Mouse (Mus musculus): ENCODE results near the gene Timp2. TPM values are rescaled to one million over a fixed set of nuclear protein-coding genes. Genes with fewer than 3 reads are reported as not detected.
"Not testable (repeated sequence)": the region's sequence is repeated elsewhere in the genome, so short reads cannot be mapped to it uniquely, and the experiment has no call there.

Gene Timp2
- polyA plus RNA-seq (2016; fragmentation: Nextera tagmentation; extraction: Ambion mirVana): 28.6 and 36.3 TPM in 2 replicates

- Histone ChIP-seq H3K4me3 (peak within 1 kb of the TSS; percentile 75), H3K27me3 (ENCODE audit: insufficient read depth, poor library complexity, severe bottlenecking) (peaks cover 6% of the 10 kb centered on the region), H3K9me3 (no peaks in the 10 kb centered on the region), H3K36me3 (0 out of 2 replicates have a peak, but pooled peaks cover 5% of the 10 kb centered on the region), H3K4me1 (replicated peaks) (peaks cover 36% of the 10 kb centered on the region), H3K27ac (peak within 1 kb of the TSS; percentile 96)
- WGBS: 26% methylated on average over 6 of the region's 6 CpGs
- no peak for DNase-seq (ENCODE audit: low spot score)
Observed at GRCm38 (mm10) chr11:118355640-118356039, at the start of gene Timp2. Gene Timp2, minus strand, starts transcription at chr11:118355740.

DNA sequence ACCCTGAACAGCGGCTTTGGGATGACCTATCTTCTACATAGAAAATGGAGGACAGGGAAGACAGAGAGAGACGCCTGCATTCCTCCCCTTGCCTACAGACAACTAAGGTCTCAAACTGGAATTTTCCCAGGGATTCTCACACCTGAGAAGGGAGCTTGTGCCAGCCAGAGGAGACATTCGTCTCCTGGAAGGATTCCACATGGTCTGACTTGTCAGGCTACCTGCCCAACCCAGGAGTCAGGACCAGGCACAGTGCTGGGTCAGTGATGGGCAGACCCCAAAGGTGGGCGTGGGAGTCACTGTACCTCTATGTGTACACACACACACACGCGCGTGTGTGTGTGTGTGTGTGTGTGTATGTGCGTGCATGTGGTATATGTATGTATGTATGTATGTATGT lies 49.8 kb upstream of the Timp2 start:
- H3K4me3 ChIP-seq: no peak overlapping the region
- no peak for DNase-seq (ENCODE audit: low spot score)
- 96% methylated on average over 8 of the region's 8 CpGs for WGBS
- no peaks in the 10 kb centered on the region for H3K27me3 ChIP-seq (ENCODE audit: insufficient read depth, poor library complexity, severe bottlenecking)
- H3K27ac ChIP-seq: no peak overlapping the region
- H3K36me3 ChIP-seq: peaks cover 54% of the 10 kb centered on the region
- H3K4me1 ChIP-seq (replicated peaks): peaks cover 41% of the 10 kb centered on the region
- no peaks in the 10 kb centered on the region for H3K9me3 ChIP-seq

GRCm38 (mm10) chr11:118403951-118404899 lies 48.7 kb upstream of the Timp2 start:
- H3K36me3 ChIP-seq: peaks cover 43% of the 10 kb centered on the region
- no peak overlapping the region; the same call in 1 of the 2 replicates for H3K27ac ChIP-seq
- H3K4me1 ChIP-seq (replicated peaks): peaks cover 44% of the 10 kb centered on the region
- no peaks in the 10 kb centered on the region for H3K27me3 ChIP-seq (ENCODE audit: insufficient read depth, poor library complexity, severe bottlenecking)
- WGBS: 62% methylated on average over 6 of the region's 6 CpGs
- no peak for DNase-seq (ENCODE audit: low spot score)
- H3K4me3 ChIP-seq: no peak overlapping the region
- no peaks in the 10 kb centered on the region for H3K9me3 ChIP-seq

GRCm38 (mm10) chr11:118403183-118403582 lies 47.6 kb upstream of the Timp2 start:
- H3K4me3 ChIP-seq: no peak overlapping the region
- H3K4me1 ChIP-seq (replicated peaks): peaks cover 44% of the 10 kb centered on the region
- H3K27me3 ChIP-seq (ENCODE audit: insufficient read depth, poor library complexity, severe bottlenecking): no peaks in the 10 kb centered on the region
- no peak overlapping the region for H3K27ac ChIP-seq
- DNase-seq (ENCODE audit: low spot score): no peak
- WGBS: 88% methylated on average over 2 of the region's 2 CpGs
- H3K36me3 ChIP-seq: peaks cover 33% of the 10 kb centered on the region
- H3K9me3 ChIP-seq: no peaks in the 10 kb centered on the region

DNA sequence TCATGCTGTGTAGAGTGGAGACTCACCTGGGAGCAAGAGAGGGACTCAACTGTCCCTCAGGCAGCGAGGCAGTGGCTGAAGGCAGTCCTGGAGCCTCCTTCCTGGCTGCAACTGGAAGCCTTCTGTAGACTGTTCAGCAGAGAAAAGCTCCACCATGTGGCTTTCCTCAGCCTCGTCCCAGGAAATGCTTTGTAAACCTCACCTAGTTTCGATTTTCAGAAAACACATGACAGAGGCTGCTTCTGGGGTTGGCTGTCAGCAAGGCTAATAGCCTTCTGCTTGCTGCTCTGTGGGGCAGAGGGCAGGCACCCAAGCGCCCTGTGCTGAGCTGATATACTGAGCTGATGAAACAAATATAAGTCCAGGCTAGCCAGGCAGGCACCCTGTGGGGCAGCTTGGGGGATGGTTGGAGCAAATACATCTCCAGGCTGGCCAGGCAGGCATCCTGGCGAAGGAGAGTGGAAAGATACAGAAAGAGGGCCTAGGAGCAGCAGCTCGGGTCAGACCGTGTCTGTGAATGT lies 46.3 kb upstream of the Timp2 start, which contains the start of gene Lgals3bp:
Gene Lgals3bp (minus strand): TSS at position 333 of the 521 bp plus-strand sequence.
- H3K9me3 ChIP-seq: no peaks in the 10 kb centered on the region
- DNase-seq (ENCODE audit: low spot score): peak; percentile 18
- peak within 1 kb of the TSS; percentile 30 for H3K27ac ChIP-seq
- WGBS: 58% methylated on average over 7 of the region's 7 CpGs
- H3K36me3 ChIP-seq: peaks cover 19% of the 10 kb centered on the region
- H3K4me1 ChIP-seq (replicated peaks): peaks cover 39% of the 10 kb centered on the region
- H3K27me3 ChIP-seq (ENCODE audit: insufficient read depth, poor library complexity, severe bottlenecking): no peaks in the 10 kb centered on the region
- H3K4me3 ChIP-seq: no peak within 1 kb of the TSS

- no peak for DNase-seq (ENCODE audit: low spot score)
- no peaks in the 10 kb centered on the region for H3K27me3 ChIP-seq (ENCODE audit: insufficient read depth, poor library complexity, severe bottlenecking)
- WGBS: 91% methylated on average over 4 of the region's 4 CpGs
- H3K4me3 ChIP-seq: no peak overlapping the region
- H3K36me3 ChIP-seq: peaks cover 13% of the 10 kb centered on the region
- H3K27ac ChIP-seq: peak overlapping the region; percentile 30
- peaks cover 34% of the 10 kb centered on the region for H3K4me1 ChIP-seq (replicated peaks)
- H3K9me3 ChIP-seq: no peaks in the 10 kb centered on the region
Observed at GRCm38 (mm10) chr11:118401195-118401594, 45.7 kb upstream of the Timp2 start.

GRCm38 (mm10) chr11:118400566-118400936 lies 45.0 kb upstream of the Timp2 start:
- 50% methylated on average over 6 of the region's 6 CpGs for WGBS
- Histone ChIP-seq H3K4me1 (replicated peaks) (peaks cover 29% of the 10 kb centered on the region), H3K27me3 (ENCODE audit: insufficient read depth, poor library complexity, severe bottlenecking) (no peaks in the 10 kb centered on the region), H3K4me3 (no peak overlapping the region), H3K27ac (peak overlapping the region; percentile 24; the same call in 1 of the 2 replicates), H3K36me3 (peaks cover 6% of the 10 kb centered on the region), H3K9me3 (no peaks in the 10 kb centered on the region)
- DNase-seq (ENCODE audit: low spot score): no peak

DNA sequence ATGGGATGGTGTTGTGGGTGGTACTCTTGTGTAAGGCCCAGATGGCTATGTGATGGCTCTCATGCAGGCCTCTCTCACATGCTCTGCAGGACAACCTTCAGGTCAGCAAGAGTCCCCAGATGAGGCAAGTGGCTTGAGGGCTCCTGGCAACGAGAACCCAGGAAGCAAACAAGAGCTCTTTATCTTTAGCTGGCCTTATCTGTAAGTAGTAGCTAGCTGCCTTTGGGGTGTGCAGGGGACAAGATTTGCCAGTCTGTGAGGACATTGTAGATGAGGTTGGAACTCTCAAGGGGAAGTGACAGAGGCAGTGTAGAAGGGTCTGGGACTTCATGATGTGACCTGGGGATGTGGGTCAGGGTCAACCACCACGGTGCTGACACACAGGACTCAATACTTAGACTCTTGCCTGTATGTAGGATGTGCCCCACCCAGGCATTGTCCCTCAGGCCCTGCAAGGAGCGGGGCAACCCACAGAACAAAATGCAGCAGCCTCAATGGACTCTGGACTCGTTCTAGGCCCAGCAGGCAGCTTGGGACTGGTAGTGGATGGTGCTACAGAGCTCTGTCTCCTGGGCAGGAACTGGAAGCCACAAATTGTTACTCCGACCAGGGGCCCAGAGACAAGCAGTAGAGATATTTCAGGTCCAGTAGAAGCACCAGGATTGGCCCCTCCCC lies 44.5 kb upstream of the Timp2 start:
- H3K36me3 ChIP-seq: 0 out of 2 replicates have a peak, but pooled peaks cover 1% of the 10 kb centered on the region
- H3K27me3 ChIP-seq (ENCODE audit: insufficient read depth, poor library complexity, severe bottlenecking): no peaks in the 10 kb centered on the region
- WGBS: 79% methylated on average over 5 of the region's 5 CpGs
- H3K9me3 ChIP-seq: no peaks in the 10 kb centered on the region
- H3K4me1 ChIP-seq (replicated peaks): peaks cover 27% of the 10 kb centered on the region
- no peak for DNase-seq (ENCODE audit: low spot score)
- H3K4me3 ChIP-seq: no peak overlapping the region
- peak overlapping the region; percentile 24 for H3K27ac ChIP-seq

GRCm38 (mm10) chr11:118397806-118398530 lies 42.4 kb upstream of the Timp2 start:
- Histone ChIP-seq H3K36me3 (no peaks in the 10 kb centered on the region), H3K27me3 (ENCODE audit: insufficient read depth, poor library complexity, severe bottlenecking) (no peaks in the 10 kb centered on the region), H3K4me1 (replicated peaks) (peaks cover 19% of the 10 kb centered on the region), H3K27ac (no peak overlapping the region), H3K9me3 (no peaks in the 10 kb centered on the region), H3K4me3 (no peak overlapping the region)
- DNase-seq (ENCODE audit: low spot score): no peak
- 94% methylated on average over 26 of the region's 26 CpGs for WGBS

- Histone ChIP-seq H3K27ac (peak overlapping the region; percentile 56; the same call in 1 of the 2 replicates), H3K27me3 (ENCODE audit: insufficient read depth, poor library complexity, severe bottlenecking) (no peaks in the 10 kb centered on the region), H3K4me3 (no peak overlapping the region), H3K4me1 (replicated peaks) (0 out of 2 replicates have a peak, but pooled peaks cover 3% of the 10 kb centered on the region), H3K9me3 (no peaks in the 10 kb centered on the region), H3K36me3 (no peaks in the 10 kb centered on the region)
- WGBS: 58% methylated on average over 6 of the region's 6 CpGs
- DNase-seq (ENCODE audit: low spot score): no peak
Observed at GRCm38 (mm10) chr11:118394538-118394937, 39.0 kb upstream of the Timp2 start.

DNA sequence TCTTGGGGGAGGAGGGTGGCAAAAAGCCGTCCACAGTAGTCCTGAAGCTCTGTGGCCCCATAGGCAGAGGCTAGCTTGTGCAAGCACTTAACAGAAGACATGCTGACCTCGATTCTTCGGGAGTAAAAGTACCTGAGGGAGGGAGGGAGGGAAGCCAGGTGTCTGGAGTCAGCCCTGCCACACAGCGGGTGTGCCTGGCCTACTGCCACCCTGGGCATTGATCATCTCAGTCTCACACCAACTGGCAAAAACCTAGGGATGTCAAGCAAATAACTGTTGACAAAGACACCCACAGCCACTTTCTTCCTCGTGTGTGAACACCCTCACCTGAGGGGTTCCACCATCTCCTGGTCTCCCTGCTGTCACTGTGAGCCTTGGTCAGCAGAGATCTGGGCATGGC lies 38.5 kb upstream of the Timp2 start:
- Histone ChIP-seq H3K27me3 (ENCODE audit: insufficient read depth, poor library complexity, severe bottlenecking) (no peaks in the 10 kb centered on the region), H3K27ac (no peak overlapping the region), H3K9me3 (no peaks in the 10 kb centered on the region), H3K4me3 (no peak overlapping the region), H3K4me1 (replicated peaks) (0 out of 2 replicates have a peak, but pooled peaks cover 3% of the 10 kb centered on the region), H3K36me3 (no peaks in the 10 kb centered on the region)
- 80% methylated on average over 5 of the region's 5 CpGs for WGBS
- no peak for DNase-seq (ENCODE audit: low spot score)

GRCm38 (mm10) chr11:118387816-118388215 lies 32.3 kb upstream of the Timp2 start:
- 92% methylated on average over 13 of the region's 13 CpGs for WGBS
- H3K27ac ChIP-seq; H3K9me3 ChIP-seq; DNase-seq (ENCODE audit: low spot score); H3K4me3 ChIP-seq; H3K36me3 ChIP-seq; H3K27me3 ChIP-seq (ENCODE audit: insufficient read depth, poor library complexity, severe bottlenecking); H3K4me1 ChIP-seq (replicated peaks): not testable (repeated sequence)
